Mouse (Mus musculus): Measurements from ENCODE around the gene Atg7. TPM values are rescaled to one million over a fixed set of nuclear protein-coding genes. Genes with fewer than 3 reads are reported as not detected.
"Not testable (repeated sequence)": the region's sequence is repeated elsewhere in the genome, so short reads cannot be mapped to it uniquely, and the experiment has no call there.

Gene Atg7
- total RNA-seq (2021), result 10 to 100 TPM; 15.9 to 20.0 TPM

GRCm38 (mm10) chr6:114642601-114643528 lies at the start of gene Atg7:
TSS of gene Atg7 (plus strand) at chr6:114643097.
- DNase-seq, result peak; percentile 94

- DNase-seq, result peak; percentile 82
These were observed 28.8 kb upstream of the Atg7 start for GRCm38 (mm10) chr6:114614076-114614475.

GRCm38 (mm10) chr6:114633886-114634285 lies 9.0 kb upstream of the Atg7 start:
- DNase-seq, result not testable (repeated sequence)

- DNase-seq, result no peak
These were observed 819 bp downstream of the Atg7 start for GRCm38 (mm10) chr6:114643716-114644115.

- no peak for DNase-seq
These were observed 1.6 kb downstream of the Atg7 start for GRCm38 (mm10) chr6:114644531-114644930.

- no peak for DNase-seq
These were observed 3.3 kb downstream of the Atg7 start for GRCm38 (mm10) chr6:114646201-114646600.

- no peak for DNase-seq
These were observed 4.1 kb downstream of the Atg7 start for GRCm38 (mm10) chr6:114647011-114647410.

- DNase-seq, result no peak
These were observed 5.6 kb downstream of the Atg7 start for GRCm38 (mm10) chr6:114648352-114649030.

- DNase-seq, result no peak
These were observed 9.3 kb downstream of the Atg7 start for GRCm38 (mm10) chr6:114652209-114652608.

GRCm38 (mm10) chr6:114656826-114657600 lies 14.1 kb downstream of the Atg7 start:
- no peak for DNase-seq

- no peak for DNase-seq
These were observed 14.9 kb downstream of the Atg7 start for GRCm38 (mm10) chr6:114657807-114658206.

- DNase-seq, result no peak
These were observed 16.5 kb downstream of the Atg7 start for GRCm38 (mm10) chr6:114659278-114659991.

GRCm38 (mm10) chr6:114659992-114660800 lies 17.3 kb downstream of the Atg7 start:
- DNase-seq, result no peak

- DNase-seq, result no peak
These were observed 20.8 kb downstream of the Atg7 start for GRCm38 (mm10) chr6:114663707-114664106.

- DNase-seq, result no peak
These were observed 21.8 kb downstream of the Atg7 start for GRCm38 (mm10) chr6:114664716-114665115.

- no peak for DNase-seq
These were observed 24.6 kb downstream of the Atg7 start for GRCm38 (mm10) chr6:114667518-114667917.

- DNase-seq, result no peak
These were observed 31.9 kb downstream of the Atg7 start for GRCm38 (mm10) chr6:114674771-114675170.

- no peak for DNase-seq
These were observed 33.2 kb downstream of the Atg7 start for GRCm38 (mm10) chr6:114676091-114676490.

- no peak for DNase-seq
These were observed 39.3 kb downstream of the Atg7 start for GRCm38 (mm10) chr6:114682092-114682711.

- DNase-seq, result no peak
These were observed 40.8 kb downstream of the Atg7 start for GRCm38 (mm10) chr6:114683741-114684140.

- no peak for DNase-seq
These were observed 41.5 kb downstream of the Atg7 start for GRCm38 (mm10) chr6:114684407-114684806.
